Mouse (Mus musculus): ENCODE measurements around the gene Ift27. TPM values are rescaled to one million over a fixed set of nuclear protein-coding genes. Genes with fewer than 3 reads are reported as not detected.

Ift27 gene
- total RNA-seq, 2 experiments from 2014 or later: 22.8 to 26.0 TPM

DNA sequence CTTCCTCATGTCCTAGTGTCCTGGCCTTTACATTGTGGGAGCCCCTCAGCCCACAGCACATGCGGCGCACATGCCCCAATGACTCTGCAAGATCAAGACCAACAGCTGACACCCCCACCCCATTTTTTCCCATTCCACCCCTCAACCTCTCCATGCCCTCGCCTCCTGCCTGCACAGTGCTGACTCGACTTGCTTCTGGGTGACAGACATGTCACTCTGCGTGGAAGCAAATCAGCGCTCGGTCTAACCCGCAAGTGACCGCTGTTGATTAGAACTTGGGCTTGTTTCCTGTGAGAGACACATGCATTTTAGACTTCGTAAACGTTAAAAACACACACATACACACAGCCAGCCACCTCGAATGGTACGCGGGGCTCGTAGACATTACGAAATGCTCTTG lies 56.2 kb downstream of the Ift27 start:
- no peak for DNase-seq (ENCODE audit: extremely low spot score in 1 of 2, low spot score in 1 of 2)

DNA sequence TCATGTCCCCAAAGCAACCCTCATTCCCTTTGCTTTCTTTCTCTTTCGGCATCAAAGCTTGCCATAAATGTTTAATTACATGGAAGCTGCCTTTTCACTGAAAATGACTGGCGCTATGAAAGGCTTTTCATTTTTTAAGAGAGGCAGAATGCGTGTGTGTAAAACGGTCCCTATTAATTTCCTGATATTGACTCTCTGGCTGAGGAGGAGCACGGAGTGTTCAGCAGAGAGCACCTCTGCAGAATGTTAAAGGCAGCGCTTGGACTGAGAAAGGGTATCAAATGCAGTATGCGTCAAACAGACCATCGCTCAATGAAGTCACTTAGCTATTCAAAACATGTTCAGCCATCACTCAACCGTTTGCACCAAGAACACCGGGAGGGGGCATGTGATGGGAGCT lies 57.0 kb downstream of the Ift27 start:
- DNase-seq (ENCODE audit: extremely low spot score in 1 of 2, low spot score in 1 of 2): no peak

DNA sequence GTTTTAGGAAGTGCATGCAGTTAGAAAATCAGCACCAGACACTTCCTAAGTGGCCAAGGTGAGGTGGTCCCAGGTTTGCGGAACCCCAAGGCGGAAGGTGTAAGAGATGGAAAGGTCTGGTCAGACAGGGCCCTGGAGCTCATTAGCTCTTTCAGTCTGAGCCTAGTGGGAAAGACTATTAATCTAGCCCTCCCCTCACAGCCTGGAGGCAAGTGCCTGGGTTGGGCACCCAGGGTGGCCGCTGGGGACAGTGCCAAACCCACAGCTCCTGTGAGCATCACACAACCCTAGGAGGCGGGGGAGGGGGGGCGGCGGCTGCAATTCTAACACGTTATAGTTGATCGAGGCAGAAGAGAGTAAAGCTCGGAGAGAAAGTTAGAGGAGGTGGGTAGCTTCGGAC lies 57.7 kb downstream of the Ift27 start:
- DNase-seq (ENCODE audit: extremely low spot score in 1 of 2, low spot score in 1 of 2): no peak

Other genes starting within 250 kb of the Ift27 start
- 100 to 1,000 TPM; 115 to 140 TPM for gene Txn2, start 245.1 kb downstream of the Ift27 start, total RNA-seq (2021)
- gene Foxred2, start 217.4 kb downstream of the Ift27 start, total RNA-seq (2021): 10 to 100 TPM; 11.0 to 13.4 TPM
- 100 to 1,000 TPM in 1 of 2 experiments, 10 to 100 TPM in 1; 91.1 to 109 TPM for gene Eif3d, start 203.3 kb downstream of the Ift27 start, total RNA-seq (2021)
- 10 to 100 TPM; 35.5 to 40.7 TPM for gene Cacng2, start 54.1 kb downstream of the Ift27 start, total RNA-seq (2021)
- gene Pvalb, start 32.3 kb upstream of the Ift27 start, total RNA-seq (2021): 10 to 100 TPM; 56.5 to 58.5 TPM
- gene Ncf4, start 70.7 kb upstream of the Ift27 start, total RNA-seq (2021): 1 to 10 TPM; 1.1 to 1.3 TPM
- gene Csf2rb2, start 131.6 kb upstream of the Ift27 start, total RNA-seq (2021): 1 to 10 TPM; 1.5 to 2.1 TPM
- gene Csf2rb, start 151.6 kb upstream of the Ift27 start, total RNA-seq (2021): 1 to 10 TPM; 2.5 to 2.6 TPM
- not detected for gene Tex33, start 221.8 kb upstream of the Ift27 start, total RNA-seq (2021)
- gene Tst, start 231.8 kb upstream of the Ift27 start, total RNA-seq (2021): 10 to 100 TPM; 41.4 to 42.4 TPM
- 10 to 100 TPM; 33.6 to 39.4 TPM for gene Mpst, start 232.3 kb upstream of the Ift27 start, total RNA-seq (2021)